Mouse (Mus musculus) liver, embryonic 13.5 days (tissue): ENCODE results near the gene Slc22a13. TPM values are rescaled to one million over a fixed set of nuclear protein-coding genes. Genes with fewer than 3 reads are reported as not detected.
A peak's percentile ranks its signal among the peaks of the same experiment; 100 is the strongest.

ENCODE experiments used
- ATAC-seq: fragments of 200-750 bp; cut with Nextera tagmentation; 2 replicates; pipeline ENCODE4 v1.8.0; 2017; ENCODE audit warnings: low read depth, mild to moderate bottlenecking, moderate number of reproducible peaks, moderate library complexity
- DNase-seq: peaks from one replicate; pipeline ENCODE4 v3.0.0; 2022
- H3K27ac ChIP-seq: fragments of 300-500 bp; sonication (generic); 2 replicates; pipeline ENCODE4 v1.5.1; 2015; ENCODE audit warnings: moderate library complexity, mild to moderate bottlenecking, inconsistent platforms
- H3K27me3 ChIP-seq: fragments of 300-500 bp; sonication (generic); 2 replicates; pipeline ENCODE4 v1.6.1; 2015; ENCODE audit warnings: mild to moderate bottlenecking, inconsistent platforms
- H3K36me3 ChIP-seq: fragments of 300-500 bp; sonication (generic); 2 replicates; pipeline ENCODE4 v1.6.1; 2015; ENCODE audit warnings: mild to moderate bottlenecking, inconsistent platforms
- H3K4me1 ChIP-seq: fragments of 300-500 bp; sonication (generic); replicated peaks from 2 replicates; pipeline ENCODE4 v1.6.1; 2015; ENCODE audit warnings: inconsistent platforms
- H3K4me2 ChIP-seq: fragments of 300-500 bp; sonication (generic); 2 replicates; pipeline ENCODE4 v1.6.1; 2015; ENCODE audit warnings: inconsistent platforms, mild to moderate bottlenecking, moderate library complexity
- H3K4me3 ChIP-seq: fragments of 300-500 bp; sonication (generic); replicated peaks from 2 replicates; pipeline ENCODE4 v1.5.1; 2015; ENCODE audit warnings: mild to moderate bottlenecking, inconsistent platforms
- H3K9ac ChIP-seq: fragments of 300-500 bp; sonication (generic); 2 replicates; pipeline ENCODE4 v1.6.1; 2015; ENCODE audit warnings: mild to moderate bottlenecking, inconsistent platforms
- H3K9me3 ChIP-seq: fragments of 300-500 bp; sonication (generic); replicated peaks from 2 replicates; pipeline ENCODE4 v1.6.1; 2016; ENCODE audit warnings: inconsistent platforms
- WGBS: fragments of 180-500 bp; shearing (Covaris S2); methylation state at CpG from one replicate; pipeline ENCODE4 v1.1.7; 2015; ENCODE audit not compliant: insufficient replicate concordance; 5-methylcytosine and 5-hydroxymethylcytosine counted together
- polyA plus RNA-seq: library from polyadenylated mRNA; unstranded; fragments of >200 nt; fragmentation: Nextera tagmentation; extraction: Ambion mirVana; gene quantifications from 2 replicates; pipeline ENCODE4 v1.2.1, GENCODE M21; 2015

Gene Slc22a13
- polyA plus RNA-seq, 1 experiment from 2014 or later: not detected

DNA sequence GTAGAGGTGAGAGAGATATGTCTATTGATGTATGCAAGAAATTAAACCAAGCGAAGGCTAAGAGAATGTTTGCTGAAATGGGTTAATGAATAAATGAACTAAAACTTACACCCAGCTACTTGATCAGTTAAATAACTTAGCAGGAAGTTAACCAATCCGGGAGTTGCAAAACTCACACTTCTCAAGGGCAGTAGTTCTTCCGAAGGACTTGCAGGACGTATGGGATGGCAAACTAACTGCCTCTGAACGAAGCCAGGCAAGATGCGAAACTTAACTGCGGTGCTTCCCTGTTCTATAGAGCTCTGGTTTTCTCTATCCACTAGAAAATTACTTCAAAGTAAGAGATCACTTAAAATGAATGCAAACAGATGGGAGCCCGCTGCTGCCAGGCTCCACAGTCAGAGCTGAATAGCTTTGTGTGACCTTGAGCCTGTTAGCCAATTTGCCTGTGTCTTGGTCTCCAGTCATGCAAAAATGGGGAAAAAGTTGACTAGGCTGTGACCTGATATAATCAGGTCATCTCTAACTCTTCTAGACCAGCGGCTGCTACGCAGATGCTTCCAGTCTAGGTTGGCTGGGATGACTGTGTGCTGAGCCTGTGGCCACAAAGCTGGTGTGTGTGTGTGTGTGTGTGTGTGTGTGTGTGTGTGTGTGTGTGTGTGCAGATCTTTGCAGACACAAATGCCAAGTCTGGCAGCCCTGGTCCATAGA is 9.6 kb downstream of the Slc22a13 start:
- Histone ChIP-seq H3K36me3 (no peaks in the 10 kb centered on the region), H3K27me3 (no peaks in the 10 kb centered on the region), H3K9me3 (no peaks in the 10 kb centered on the region), H3K4me2 (no peak overlapping the region), H3K4me3 (no peak overlapping the region), H3K9ac (no peak overlapping the region), H3K27ac (no peak overlapping the region), H3K4me1 (no peaks in the 10 kb centered on the region)
- ATAC-seq (no peak), DNase-seq (no peak)
- WGBS: 61% methylated on average over 10 of the region's 10 CpGs

DNA sequence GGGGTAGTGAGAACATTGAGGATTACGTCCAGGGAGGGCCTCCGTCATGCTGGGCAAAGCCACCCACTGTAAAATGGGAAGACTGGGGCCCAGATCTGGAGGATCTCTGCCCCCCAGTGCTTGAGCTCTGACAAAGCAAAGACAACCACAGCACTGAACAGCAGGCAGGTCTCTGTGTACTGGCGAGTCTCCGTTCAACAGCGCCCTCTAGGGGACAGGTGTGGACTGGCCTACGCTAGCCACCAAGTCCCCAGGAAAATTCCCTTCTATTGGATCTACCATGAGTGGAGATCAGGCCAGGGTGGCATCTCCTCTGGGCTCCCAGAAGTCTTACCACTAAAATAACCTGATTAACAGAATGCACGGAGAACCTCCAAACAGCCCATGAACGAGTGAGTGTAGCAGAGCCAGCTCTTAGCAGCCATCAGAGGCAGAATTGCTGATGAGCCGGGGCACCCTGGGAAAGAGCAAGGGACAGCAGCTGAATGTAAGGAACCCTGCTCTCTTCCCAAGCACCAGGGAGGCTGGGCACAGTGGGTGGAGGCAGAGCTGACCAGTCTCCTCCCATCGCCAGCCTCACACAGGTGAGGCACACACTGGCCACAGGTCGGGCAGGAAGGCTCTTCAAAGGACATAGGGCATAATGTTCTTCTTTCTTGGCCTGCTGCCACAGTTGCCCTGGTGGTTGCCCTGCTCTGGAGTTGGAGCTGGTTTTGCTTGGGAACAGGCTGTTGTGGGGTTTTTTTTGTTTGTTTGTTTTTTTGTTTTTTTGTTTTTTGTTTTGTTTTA is 16.5 kb downstream of the Slc22a13 start:
- Histone ChIP-seq H3K9ac (no peak overlapping the region), H3K9me3 (no peaks in the 10 kb centered on the region), H3K4me3 (no peak overlapping the region), H3K27ac (no peak overlapping the region), H3K27me3 (no peaks in the 10 kb centered on the region), H3K4me2 (no peak overlapping the region), H3K4me1 (no peaks in the 10 kb centered on the region), H3K36me3 (no peaks in the 10 kb centered on the region)
- DNase-seq (peak; percentile 8), ATAC-seq (no peak; the same call in 1 of the 2 replicates)
- WGBS: 35% methylated on average over 11 of the region's 11 CpGs

DNA sequence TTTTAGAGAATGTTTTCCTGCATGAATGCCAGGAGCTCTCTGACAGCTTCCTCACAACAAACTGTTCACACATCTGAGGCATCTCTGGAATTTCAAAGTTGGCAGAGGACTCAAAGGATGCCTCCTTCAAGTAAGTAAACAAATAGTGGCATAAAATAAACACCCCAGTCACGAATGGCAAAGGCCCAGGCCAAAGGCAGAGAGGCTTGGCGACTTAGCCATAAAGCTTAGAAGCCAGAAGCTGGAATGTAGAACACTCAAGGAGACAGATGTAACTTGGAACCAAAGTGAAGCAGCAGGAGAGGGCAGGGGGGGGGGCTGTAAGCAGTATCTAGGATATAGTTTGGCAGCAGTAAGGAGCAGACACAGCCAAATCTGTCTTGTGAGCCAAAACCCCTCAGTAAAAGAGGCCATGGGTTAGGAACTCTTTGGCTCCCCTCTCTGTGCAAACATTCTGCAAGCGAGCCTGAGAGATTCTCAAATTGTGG is 27.6 kb downstream of the Slc22a13 start:
- WGBS: 28% methylated on average over 3 of the region's 3 CpGs
- DNase-seq (no peak), ATAC-seq (no peak)
- Histone ChIP-seq H3K4me1 (no peaks in the 10 kb centered on the region), H3K4me2 (no peak overlapping the region), H3K36me3 (no peaks in the 10 kb centered on the region), H3K27me3 (no peaks in the 10 kb centered on the region), H3K4me3 (no peak overlapping the region), H3K9me3 (no peaks in the 10 kb centered on the region), H3K9ac (no peak overlapping the region), H3K27ac (no peak overlapping the region)

DNA sequence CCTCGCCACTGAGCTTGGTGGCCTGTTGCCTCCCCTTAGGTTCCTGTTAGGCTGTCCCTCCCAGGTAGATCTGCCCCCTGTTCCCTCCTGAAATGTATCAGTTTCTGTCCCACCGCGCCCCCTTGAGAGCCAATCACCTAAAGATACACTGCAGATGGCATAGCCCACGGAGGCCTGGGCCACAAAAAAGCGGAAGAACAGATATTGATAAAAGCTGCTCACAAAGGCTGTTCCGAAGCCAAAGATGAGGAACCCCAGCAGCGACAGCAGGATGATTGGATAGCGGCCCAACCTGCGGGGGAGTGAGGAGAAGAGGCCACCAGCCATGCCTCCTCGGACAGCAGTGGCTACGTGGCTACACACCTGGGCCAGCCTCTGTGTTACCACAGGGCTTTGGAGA is 29.6 kb downstream of the Slc22a13 start:
- DNase-seq (no peak), ATAC-seq (no peak)
- H3K4me3 ChIP-seq: no peak overlapping the region
- no peaks in the 10 kb centered on the region for H3K4me1 ChIP-seq
- H3K27me3 ChIP-seq: no peaks in the 10 kb centered on the region
- no peak overlapping the region for H3K27ac ChIP-seq
- H3K4me2 ChIP-seq: no peak overlapping the region
- 67% methylated on average over 11 of the region's 11 CpGs for WGBS
- H3K9ac ChIP-seq: no peak overlapping the region
- no peaks in the 10 kb centered on the region for H3K9me3 ChIP-seq
- H3K36me3 ChIP-seq: no peaks in the 10 kb centered on the region

DNA sequence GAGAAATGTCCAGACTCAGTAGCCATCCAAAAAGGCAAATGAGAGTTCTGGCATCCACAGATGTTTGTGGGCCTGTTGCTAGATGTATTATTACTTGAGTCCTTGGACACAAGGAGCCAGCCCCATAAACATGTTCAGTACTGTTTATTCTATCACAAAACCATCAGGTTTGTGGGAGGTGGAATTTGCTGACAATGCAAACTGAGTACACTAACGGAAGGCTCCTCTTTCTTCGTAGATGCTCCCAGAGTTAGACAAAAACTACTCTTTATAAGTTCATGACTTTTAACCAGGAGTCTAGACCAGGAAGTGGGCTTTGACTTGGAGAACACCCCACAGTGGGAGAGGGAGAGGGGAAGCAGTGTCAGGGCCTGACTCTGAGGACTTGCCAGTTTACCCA is 41.3 kb downstream of the Slc22a13 start:
- 0 out of 2 replicates have a peak, but pooled peaks cover 4% of the 10 kb centered on the region for H3K4me1 ChIP-seq
- no peak overlapping the region for H3K9ac ChIP-seq
- H3K4me2 ChIP-seq: no peak overlapping the region
- H3K27me3 ChIP-seq: no peaks in the 10 kb centered on the region
- no peak for DNase-seq
- H3K4me3 ChIP-seq: no peak overlapping the region
- 88% methylated on average over 2 of the region's 2 CpGs for WGBS
- no peak for ATAC-seq
- no peaks in the 10 kb centered on the region for H3K9me3 ChIP-seq
- no peaks in the 10 kb centered on the region for H3K36me3 ChIP-seq
- no peak overlapping the region for H3K27ac ChIP-seq

DNA sequence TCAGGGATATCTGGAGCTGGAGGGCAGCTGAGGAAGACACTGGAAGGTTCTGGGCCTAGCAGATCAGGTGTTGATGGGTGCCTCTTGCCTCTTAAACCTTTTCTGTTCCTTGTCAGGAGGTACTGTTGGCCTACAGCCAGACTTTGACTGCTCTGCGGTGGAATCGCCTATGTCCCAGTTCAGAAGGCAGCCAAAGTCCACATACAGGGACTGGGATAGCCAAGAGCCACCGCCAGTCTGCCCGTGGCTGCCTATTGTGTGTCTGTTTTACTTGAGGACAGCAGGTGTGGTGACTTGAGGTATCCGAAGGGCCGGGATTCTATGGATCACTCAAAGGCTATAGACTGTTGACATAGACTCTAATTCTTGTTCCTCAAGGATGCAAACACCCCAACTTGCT is 43.4 kb downstream of the Slc22a13 start:
- no peaks in the 10 kb centered on the region for H3K27me3 ChIP-seq
- DNase-seq: no peak
- peak overlapping the region; percentile 55; the same call in 1 of the 2 replicates for H3K27ac ChIP-seq
- no peak overlapping the region for H3K9ac ChIP-seq
- no peaks in the 10 kb centered on the region for H3K36me3 ChIP-seq
- 66% methylated on average over 6 of the region's 6 CpGs for WGBS
- no peak overlapping the region for H3K4me2 ChIP-seq
- H3K9me3 ChIP-seq: no peaks in the 10 kb centered on the region
- H3K4me1 ChIP-seq: 0 out of 2 replicates have a peak, but pooled peaks cover 4% of the 10 kb centered on the region
- no peak for ATAC-seq
- no peak overlapping the region for H3K4me3 ChIP-seq

DNA sequence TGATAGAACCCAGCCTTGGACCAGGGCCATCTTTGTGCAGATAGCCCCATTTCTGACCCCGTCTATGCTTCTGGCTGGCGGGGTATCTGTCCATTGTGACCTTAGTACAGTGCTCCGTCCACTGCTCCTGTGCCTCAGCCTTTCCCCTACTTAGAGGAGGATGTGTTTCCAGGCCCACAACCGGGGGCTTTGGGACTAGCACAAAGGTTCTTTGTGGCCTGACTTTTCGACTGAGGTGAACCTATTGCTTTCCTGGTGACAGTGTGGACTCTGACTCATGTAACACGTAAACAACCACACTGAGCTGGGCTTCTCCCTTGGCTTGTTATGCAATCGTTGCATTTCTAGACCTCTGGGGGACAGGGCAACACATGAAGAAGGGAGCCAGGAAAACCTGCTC is 44.2 kb downstream of the Slc22a13 start:
- peak overlapping the region; percentile 63; the same call in 1 of the 2 replicates for H3K27ac ChIP-seq
- no peaks in the 10 kb centered on the region for H3K27me3 ChIP-seq
- H3K4me1 ChIP-seq: 0 out of 2 replicates have a peak, but pooled peaks cover 4% of the 10 kb centered on the region
- no peak overlapping the region for H3K9ac ChIP-seq
- no peak for DNase-seq
- H3K9me3 ChIP-seq: no peaks in the 10 kb centered on the region
- H3K4me2 ChIP-seq: no peak overlapping the region
- H3K36me3 ChIP-seq: no peaks in the 10 kb centered on the region
- peak; percentile 75 for ATAC-seq
- 64% methylated on average over 7 of the region's 7 CpGs for WGBS
- no peak overlapping the region for H3K4me3 ChIP-seq

DNA sequence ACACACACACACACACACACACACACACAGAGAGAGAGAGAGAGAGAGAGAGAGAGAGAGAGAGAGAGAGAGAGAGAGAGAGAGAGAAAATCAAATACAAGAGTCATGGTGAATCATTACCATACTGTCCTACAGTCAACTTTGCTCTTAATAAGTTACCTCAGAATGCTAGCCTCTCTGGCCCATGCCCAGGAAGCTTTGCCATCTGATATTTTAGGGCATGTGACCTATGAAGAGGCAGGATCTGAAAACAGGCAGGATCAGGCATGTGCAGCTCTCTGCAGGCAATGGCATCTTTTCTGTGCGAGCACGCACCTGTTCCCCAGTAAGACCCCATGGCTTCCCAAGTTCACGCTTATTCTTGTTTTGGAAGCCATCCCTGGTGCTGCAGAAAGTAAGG is 48.2 kb downstream of the Slc22a13 start:
- peaks cover 23% of the 10 kb centered on the region for H3K27me3 ChIP-seq
- ATAC-seq: no peak
- no peak for DNase-seq
- H3K9ac ChIP-seq: no peak overlapping the region
- no peak overlapping the region for H3K27ac ChIP-seq
- H3K4me2 ChIP-seq: no peak overlapping the region
- no peak overlapping the region for H3K4me3 ChIP-seq
- no peaks in the 10 kb centered on the region for H3K36me3 ChIP-seq
- H3K4me1 ChIP-seq: 0 out of 2 replicates have a peak, but pooled peaks cover 9% of the 10 kb centered on the region
- H3K9me3 ChIP-seq: no peaks in the 10 kb centered on the region
- WGBS: 75% methylated on average over 3 of the region's 3 CpGs

DNA sequence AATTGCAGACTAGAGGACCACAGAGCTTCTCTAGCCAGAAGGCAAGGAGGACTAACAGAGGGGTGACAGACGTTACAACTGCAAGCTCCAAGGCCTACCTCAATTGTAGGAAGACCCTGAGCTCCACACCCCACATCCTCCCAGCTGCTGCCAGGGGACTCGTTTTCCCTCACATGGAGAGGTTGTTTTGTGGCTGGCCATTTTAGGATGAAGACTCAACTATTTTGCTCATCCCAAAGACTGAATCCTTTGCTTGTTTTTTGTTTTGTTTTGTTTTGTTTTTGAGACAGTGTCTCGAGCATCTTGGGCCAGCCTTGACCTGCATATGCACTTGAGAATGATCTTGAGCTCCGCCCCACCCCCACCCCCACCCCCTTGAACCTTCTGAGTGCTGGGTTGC is 50.0 kb downstream of the Slc22a13 start, which contains the start of gene Gm47289:
TSS of gene Gm47289 (plus strand) at position 301 of the 400 bp plus-strand sequence.
- no peaks in the 10 kb centered on the region for H3K36me3 ChIP-seq
- no peak within 1 kb of the TSS for H3K9ac ChIP-seq
- no peak within 1 kb of the TSS for H3K27ac ChIP-seq
- WGBS: 18% methylated on average over 4 of the region's 4 CpGs
- no peaks in the 10 kb centered on the region for H3K9me3 ChIP-seq
- no peak within 1 kb of the TSS for H3K4me2 ChIP-seq
- DNase-seq (no peak), ATAC-seq (no peak)
- H3K4me1 ChIP-seq: 0 out of 2 replicates have a peak, but pooled peaks cover 5% of the 10 kb centered on the region
- no peak within 1 kb of the TSS for H3K4me3 ChIP-seq
- peaks cover 30% of the 10 kb centered on the region for H3K27me3 ChIP-seq

DNA sequence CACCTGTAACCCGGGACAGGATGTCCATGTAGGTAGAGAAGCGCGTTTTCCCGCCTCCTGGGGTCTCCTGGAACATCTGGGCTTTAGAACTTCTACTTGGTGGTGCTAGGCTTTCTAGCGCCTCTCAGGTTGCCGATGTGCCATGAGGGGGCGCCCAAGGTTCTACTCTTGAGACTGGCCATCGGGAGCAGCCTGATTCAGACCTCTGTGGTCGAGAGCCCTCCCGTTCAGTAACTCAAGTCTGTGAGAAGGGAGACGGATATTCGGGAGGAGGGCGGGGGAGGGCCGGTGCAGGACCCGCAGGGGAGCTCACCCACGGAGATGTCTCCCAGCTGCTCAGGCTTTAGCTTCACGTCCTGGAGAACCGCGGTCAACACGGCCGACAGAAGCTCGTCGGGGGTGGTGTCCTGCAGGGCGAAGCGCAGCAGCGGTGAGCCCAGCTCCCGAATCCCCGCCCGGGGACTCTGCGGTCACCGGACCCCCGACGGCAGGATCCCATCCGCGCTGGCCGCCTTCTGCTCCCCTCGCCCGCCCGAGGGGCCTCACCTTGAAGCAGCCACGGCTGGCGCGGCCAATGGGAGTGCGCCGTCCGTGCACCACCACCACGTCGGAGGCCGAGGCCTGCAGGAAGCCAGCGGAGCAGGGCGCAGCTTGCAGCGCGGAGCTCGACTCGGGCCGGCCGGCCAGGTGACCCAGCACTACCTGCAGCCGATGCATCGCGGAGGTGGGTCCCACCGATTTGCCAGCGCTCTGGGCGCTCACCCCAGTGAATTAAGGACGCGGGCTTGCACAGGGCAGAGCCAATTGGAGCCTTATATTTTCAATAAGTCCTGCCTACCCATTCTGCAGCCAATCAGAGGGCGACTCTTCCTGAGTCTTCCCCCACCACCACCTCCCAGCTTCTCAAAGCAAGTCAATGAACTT is 52.4 kb downstream of the Slc22a13 start, which contains the start of gene Acaa1b:
TSS of gene Acaa1b (minus strand) at position 816 of the 924 bp plus-strand sequence.
- Histone ChIP-seq H3K4me3 (peak within 1 kb of the TSS; percentile 52), H3K9ac (no peak within 1 kb of the TSS; the same call in 1 of the 2 replicates), H3K36me3 (no peaks in the 10 kb centered on the region), H3K4me1 (0 out of 2 replicates have a peak, but pooled peaks cover 5% of the 10 kb centered on the region), H3K27ac (no peak within 1 kb of the TSS), H3K4me2 (peak within 1 kb of the TSS; percentile 62), H3K27me3 (peaks cover 30% of the 10 kb centered on the region), H3K9me3 (no peaks in the 10 kb centered on the region)
- DNase-seq (peak; percentile 18), ATAC-seq (peak; percentile 67)
- WGBS: 1% methylated on average over 65 of the region's 65 CpGs
